Mouse (Mus musculus): ENCODE results near the gene Irf8. TPM values are rescaled to one million over a fixed set of nuclear protein-coding genes. Genes with fewer than 3 reads are reported as not detected.
"Not testable (repeated sequence)": the region's sequence is repeated elsewhere in the genome, so short reads cannot be mapped to it uniquely, and the experiment has no call there.

The Irf8 gene
- polyA plus RNA-seq, 1 experiment from 2014 or later = 4.2 TPM

- Histone ChIP-seq H3K36me3 (no peaks in the 10 kb centered on the region), H3K4me2 (no peak overlapping the region), H3K4me1 (replicated peaks) (no peaks in the 10 kb centered on the region), H3K27me3 (no peaks in the 10 kb centered on the region), H3K9me3 (no peaks in the 10 kb centered on the region), H3K4me3 (no peak overlapping the region), H3K9ac (no peak overlapping the region), H3K27ac (replicated peaks) (no peak overlapping the region)
- 84% methylated on average over 4 of the region's 4 CpGs for WGBS
- ATAC-seq (ENCODE audit: low FRiP score, low read depth) = no peak
These were observed 47.6 kb downstream of the Irf8 start for GRCm38 (mm10) chr8:120783781-120784180.

- Histone ChIP-seq H3K9ac (no peak overlapping the region), H3K27ac (replicated peaks) (no peak overlapping the region), H3K4me2 (no peak overlapping the region), H3K36me3 (no peaks in the 10 kb centered on the region), H3K27me3 (no peaks in the 10 kb centered on the region), H3K4me3 (no peak overlapping the region), H3K9me3 (no peaks in the 10 kb centered on the region), H3K4me1 (replicated peaks) (no peaks in the 10 kb centered on the region)
- WGBS = 88% methylated on average over 4 of the region's 4 CpGs
- no peak for ATAC-seq (ENCODE audit: low FRiP score, low read depth)
These were observed 50.6 kb downstream of the Irf8 start for GRCm38 (mm10) chr8:120786753-120787152.

GRCm38 (mm10) chr8:120787631-120788030, 51.5 kb downstream of the Irf8 start:
- H3K27me3 ChIP-seq = no peaks in the 10 kb centered on the region
- H3K4me1 ChIP-seq (replicated peaks) = no peaks in the 10 kb centered on the region
- no peak for ATAC-seq (ENCODE audit: low FRiP score, low read depth)
- H3K36me3 ChIP-seq = no peaks in the 10 kb centered on the region
- no peak overlapping the region for H3K9ac ChIP-seq
- H3K4me2 ChIP-seq = no peak overlapping the region
- no peak overlapping the region for H3K4me3 ChIP-seq
- WGBS = 49% methylated on average over 5 of the region's 5 CpGs
- no peaks in the 10 kb centered on the region for H3K9me3 ChIP-seq
- no peak overlapping the region for H3K27ac ChIP-seq (replicated peaks)

- Histone ChIP-seq H3K36me3 (no peaks in the 10 kb centered on the region), H3K9ac (no peak overlapping the region), H3K27ac (replicated peaks) (no peak overlapping the region), H3K9me3 (no peaks in the 10 kb centered on the region), H3K4me3 (no peak overlapping the region), H3K27me3 (no peaks in the 10 kb centered on the region), H3K4me2 (no peak overlapping the region), H3K4me1 (replicated peaks) (no peaks in the 10 kb centered on the region)
- ATAC-seq (ENCODE audit: low FRiP score, low read depth) = no peak
- WGBS = 86% methylated on average over 15 of the region's 15 CpGs
These were observed 56.6 kb downstream of the Irf8 start for GRCm38 (mm10) chr8:120792710-120793109.

GRCm38 (mm10) chr8:120795944-120796635, 59.9 kb downstream of the Irf8 start:
- no peak overlapping the region for H3K4me3 ChIP-seq
- peak; percentile 79; the same call in 1 of the 2 replicates for ATAC-seq (ENCODE audit: low FRiP score, low read depth)
- WGBS = 44% methylated on average over 9 of the region's 9 CpGs

GRCm38 (mm10) chr8:120797019-120797727, 61.0 kb downstream of the Irf8 start:
- Histone ChIP-seq H3K4me1 (replicated peaks) (0 out of 2 replicates have a peak, but pooled peaks cover 3% of the 10 kb centered on the region), H3K4me2 (no peak overlapping the region), H3K4me3 (no peak overlapping the region), H3K36me3 (no peaks in the 10 kb centered on the region), H3K9ac (no peak overlapping the region), H3K9me3 (no peaks in the 10 kb centered on the region), H3K27me3 (peaks cover 20% of the 10 kb centered on the region), H3K27ac (replicated peaks) (no peak overlapping the region)
- ATAC-seq (ENCODE audit: low FRiP score, low read depth) = no peak
- WGBS = 82% methylated on average over 9 of the region's 9 CpGs

More at GRCm38 (mm10) chr8:120795944-120796635, 59.9 kb downstream of the Irf8 start:
- H3K9ac ChIP-seq = no peak overlapping the region
- H3K9me3 ChIP-seq = no peaks in the 10 kb centered on the region
- H3K27ac ChIP-seq (replicated peaks) = no peak overlapping the region
- peaks cover 11% of the 10 kb centered on the region for H3K27me3 ChIP-seq
- no peaks in the 10 kb centered on the region for H3K36me3 ChIP-seq
- H3K4me2 ChIP-seq = no peak overlapping the region
- 0 out of 2 replicates have a peak, but pooled peaks cover 3% of the 10 kb centered on the region for H3K4me1 ChIP-seq (replicated peaks)

GRCm38 (mm10) chr8:120800308-120800865, 64.2 kb downstream of the Irf8 start:
- H3K9me3 ChIP-seq = no peaks in the 10 kb centered on the region
- H3K4me2 ChIP-seq = peak overlapping the region; percentile 51
- no peak overlapping the region for H3K27ac ChIP-seq (replicated peaks)
- H3K4me1 ChIP-seq (replicated peaks) = 0 out of 2 replicates have a peak, but pooled peaks cover 3% of the 10 kb centered on the region
- H3K9ac ChIP-seq = no peak overlapping the region; the same call in 1 of the 2 replicates
- 7% methylated on average over 17 of the region's 17 CpGs for WGBS
- no peaks in the 10 kb centered on the region for H3K36me3 ChIP-seq
- H3K27me3 ChIP-seq = peaks cover 20% of the 10 kb centered on the region
- H3K4me3 ChIP-seq = no peak overlapping the region
- no peak; the same call in 1 of the 2 replicates for ATAC-seq (ENCODE audit: low FRiP score, low read depth)

- H3K9ac ChIP-seq; H3K4me1 ChIP-seq (replicated peaks); H3K4me3 ChIP-seq; H3K9me3 ChIP-seq; H3K4me2 ChIP-seq; H3K27ac ChIP-seq (replicated peaks); ATAC-seq (ENCODE audit: low FRiP score, low read depth); H3K36me3 ChIP-seq: not testable (repeated sequence)
- H3K27me3 ChIP-seq = peaks cover 19% of the 10 kb centered on the region
- WGBS = 54% methylated on average over 6 of the region's 6 CpGs
These were observed 67.7 kb downstream of the Irf8 start for GRCm38 (mm10) chr8:120803661-120804375.

GRCm38 (mm10) chr8:120804741-120805140, 68.6 kb downstream of the Irf8 start:
- Histone ChIP-seq H3K4me3 (no peak overlapping the region), H3K4me1 (replicated peaks) (0 out of 2 replicates have a peak, but pooled peaks cover 3% of the 10 kb centered on the region), H3K9me3 (no peaks in the 10 kb centered on the region), H3K36me3 (no peaks in the 10 kb centered on the region), H3K27me3 (peaks cover 14% of the 10 kb centered on the region), H3K27ac (replicated peaks) (no peak overlapping the region), H3K9ac (no peak overlapping the region), H3K4me2 (no peak overlapping the region)
- WGBS = 76% methylated on average over 3 of the region's 3 CpGs
- ATAC-seq (ENCODE audit: low FRiP score, low read depth) = no peak

Measured in hindbrain, embryonic 15.5 days (tissue).